Mouse (Mus musculus) heart, embryonic 11.5 days (tissue): ENCODE data around the gene P4hb. TPM values are rescaled to one million over a fixed set of nuclear protein-coding genes. Genes with fewer than 3 reads are reported as not detected.

Experiments
- ATAC-seq: fragments of 200-750 bp; cut with Nextera tagmentation; replicated peaks from 2 replicates; pipeline ENCODE4 v1.8.0; 2017; ENCODE audit warnings: moderate library complexity; ENCODE audit not compliant: insufficient number of reproducible peaks, low FRiP score, low TSS enrichment
- H3K27ac ChIP-seq: fragments of 300-500 bp; sonication (generic); 2 replicates; pipeline ENCODE4 v1.5.1; 2014; ENCODE audit warnings: mild to moderate bottlenecking, low read depth, low read length
- H3K27me3 ChIP-seq: fragments of 300-500 bp; sonication (generic); 2 replicates; pipeline ENCODE4 v1.6.1; 2014; ENCODE audit warnings: mild to moderate bottlenecking, low read length, mixed read lengths; ENCODE audit not compliant: control insufficient read depth, insufficient read depth
- H3K36me3 ChIP-seq: fragments of 300-500 bp; sonication (generic); 2 replicates; pipeline ENCODE4 v1.6.1; 2014; ENCODE audit warnings: mild to moderate bottlenecking, low read length, moderate library complexity, mixed read lengths; ENCODE audit not compliant: control insufficient read depth, insufficient read depth
- H3K4me1 ChIP-seq: fragments of 300-500 bp; sonication (generic); 2 replicates; pipeline ENCODE4 v1.6.1; 2014; ENCODE audit warnings: low read length; ENCODE audit not compliant: control insufficient read depth, insufficient read depth
- H3K4me2 ChIP-seq: fragments of 300-500 bp; sonication (generic); 2 replicates; pipeline ENCODE4 v1.6.1; 2014; ENCODE audit warnings: mild to moderate bottlenecking, moderate library complexity
- H3K4me3 ChIP-seq: fragments of 300-500 bp; sonication (generic); 2 replicates; pipeline ENCODE4 v1.5.1; 2014; ENCODE audit warnings: low read depth, low read length
- H3K9ac ChIP-seq: fragments of 300-500 bp; sonication (generic); 2 replicates; pipeline ENCODE4 v1.6.1; 2014; ENCODE audit warnings: mild to moderate bottlenecking, low read depth, low read length, moderate library complexity
- H3K9me3 ChIP-seq: fragments of 300-500 bp; sonication (generic); replicated peaks from 2 replicates; pipeline ENCODE4 v1.6.1; 2016; ENCODE audit warnings: low read length; ENCODE audit not compliant: control insufficient read depth
- WGBS: fragments of 180-500 bp; shearing (Covaris S2); extraction: QIAGEN DNeasy Blood & Tissue Kit; methylation state at CpG from one replicate; pipeline ENCODE4 v1.1.7; 2014; ENCODE audit not compliant: insufficient replicate concordance; 5-methylcytosine and 5-hydroxymethylcytosine counted together
- polyA plus RNA-seq: library from polyadenylated mRNA; unstranded; fragments of >200 nt; fragmentation: Nextera tagmentation; extraction: Ambion mirVana; gene quantifications from 2 replicates; pipeline ENCODE4 v1.2.1, GENCODE M21; 2014

Gene P4hb
- polyA plus RNA-seq, 1 experiment from 2014 or later = 506 TPM

DNA sequence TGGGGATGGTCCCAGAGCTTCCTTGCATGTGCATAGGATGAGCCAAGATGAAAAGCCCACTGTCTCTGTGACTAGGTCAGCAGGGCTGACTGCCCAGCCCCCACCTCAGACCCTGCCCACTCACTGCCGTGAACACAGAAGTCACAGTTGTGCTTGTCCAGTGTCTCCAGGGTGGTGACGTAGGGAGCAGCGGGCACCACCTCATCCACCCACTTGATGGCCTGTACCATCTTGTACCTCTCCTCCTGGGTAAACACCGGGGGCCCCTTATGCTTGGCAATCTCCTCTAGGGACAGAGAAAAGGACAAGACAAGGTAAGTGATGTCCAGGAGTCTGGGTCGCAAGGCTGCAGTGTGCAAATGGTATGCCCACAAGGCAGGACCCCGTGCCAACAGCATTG is 42.1 kb upstream of the P4hb start:
- WGBS = 88% methylated on average over 6 of the region's 6 CpGs
- Histone ChIP-seq H3K4me3 (no peak overlapping the region), H3K27me3 (no peaks in the 10 kb centered on the region), H3K9me3 (no peaks in the 10 kb centered on the region), H3K4me1 (peaks cover 12% of the 10 kb centered on the region), H3K36me3 (peaks cover 28% of the 10 kb centered on the region), H3K27ac (no peak overlapping the region), H3K4me2 (no peak overlapping the region), H3K9ac (no peak overlapping the region)
- ATAC-seq = no peak

DNA sequence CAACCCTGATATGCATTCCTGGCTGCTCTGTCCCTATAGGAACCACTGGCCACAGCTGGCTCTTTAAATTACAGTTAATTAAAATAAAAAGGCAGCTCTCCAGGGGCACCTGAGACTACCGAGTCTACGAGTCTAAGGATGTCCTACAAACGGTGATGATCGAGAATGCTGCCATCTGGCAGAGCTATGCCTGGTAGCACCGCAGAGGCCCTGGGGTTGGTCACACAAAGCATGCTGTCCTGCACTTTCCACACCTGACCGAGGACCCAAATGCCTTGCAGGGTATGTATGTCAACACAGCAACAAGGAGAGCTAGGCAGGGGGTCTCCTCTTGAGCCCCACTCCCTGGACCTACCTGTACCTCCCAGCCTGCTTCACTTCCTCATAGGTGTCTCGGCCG is 40.9 kb upstream of the P4hb start:
- no peak overlapping the region for H3K9ac ChIP-seq
- H3K4me1 ChIP-seq = peaks cover 20% of the 10 kb centered on the region
- no peak for ATAC-seq
- 86% methylated on average over 8 of the region's 8 CpGs for WGBS
- no peak overlapping the region for H3K27ac ChIP-seq
- H3K36me3 ChIP-seq = peaks cover 23% of the 10 kb centered on the region
- no peaks in the 10 kb centered on the region for H3K9me3 ChIP-seq
- H3K4me3 ChIP-seq = no peak overlapping the region
- H3K4me2 ChIP-seq = no peak overlapping the region
- no peaks in the 10 kb centered on the region for H3K27me3 ChIP-seq

DNA sequence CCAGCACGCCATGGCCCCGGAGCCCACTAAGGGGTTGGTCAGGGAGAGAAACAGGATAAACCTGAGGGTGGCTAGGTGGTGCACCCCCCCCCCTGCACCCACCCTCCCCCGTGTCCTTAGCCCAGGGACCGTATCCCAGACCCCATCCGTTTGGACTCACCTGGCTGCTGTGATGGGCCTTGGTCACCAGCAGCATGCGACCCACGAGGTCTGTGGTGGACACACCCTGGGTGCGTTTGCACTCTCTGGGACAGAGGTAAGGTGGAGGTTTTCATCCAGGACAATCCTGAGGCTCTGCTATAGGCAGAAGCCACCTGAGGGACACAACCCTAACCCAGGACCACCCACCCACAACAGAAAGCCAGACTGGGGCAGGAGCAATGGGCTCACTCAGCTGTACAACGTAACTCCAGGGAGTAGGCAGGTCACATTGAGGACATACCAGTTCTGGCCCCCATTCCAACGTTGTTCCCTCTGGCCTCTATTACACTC is 40.5 kb upstream of the P4hb start:
- 87% methylated on average over 10 of the region's 10 CpGs for WGBS
- Histone ChIP-seq H3K27me3 (no peaks in the 10 kb centered on the region), H3K36me3 (peaks cover 21% of the 10 kb centered on the region), H3K4me1 (peaks cover 25% of the 10 kb centered on the region), H3K9ac (no peak overlapping the region), H3K27ac (no peak overlapping the region), H3K9me3 (no peaks in the 10 kb centered on the region), H3K4me3 (no peak overlapping the region), H3K4me2 (no peak overlapping the region)
- ATAC-seq = no peak

DNA sequence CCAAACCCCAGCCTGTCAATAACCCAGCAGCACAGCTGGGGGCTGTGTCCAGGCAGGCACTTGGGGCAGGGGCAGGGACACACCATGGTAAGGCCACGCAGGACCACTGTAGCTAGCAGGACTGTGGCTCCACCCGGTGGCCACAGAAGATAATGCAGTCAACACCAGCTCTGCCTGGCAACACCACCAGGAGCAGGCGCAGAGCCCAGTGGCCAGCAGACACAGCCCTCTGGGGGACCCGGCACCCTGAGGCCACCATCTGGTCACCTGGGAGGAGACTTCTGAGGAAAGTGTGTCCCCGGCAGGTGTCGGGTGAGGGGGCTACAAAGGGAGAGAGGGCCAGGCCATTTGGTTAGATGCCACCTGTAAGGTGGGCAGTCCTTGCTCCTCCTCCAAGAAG is 39.7 kb upstream of the P4hb start:
- no peak overlapping the region for H3K4me3 ChIP-seq
- H3K4me2 ChIP-seq = no peak overlapping the region
- H3K36me3 ChIP-seq = peaks cover 19% of the 10 kb centered on the region
- 40% methylated on average over 6 of the region's 6 CpGs for WGBS
- H3K27me3 ChIP-seq = peaks cover under 1% of the 10 kb centered on the region; the same call in 1 of the 2 replicates
- H3K27ac ChIP-seq = no peak overlapping the region
- no peak overlapping the region for H3K9ac ChIP-seq
- peaks cover 29% of the 10 kb centered on the region for H3K4me1 ChIP-seq
- no peaks in the 10 kb centered on the region for H3K9me3 ChIP-seq
- no peak for ATAC-seq

DNA sequence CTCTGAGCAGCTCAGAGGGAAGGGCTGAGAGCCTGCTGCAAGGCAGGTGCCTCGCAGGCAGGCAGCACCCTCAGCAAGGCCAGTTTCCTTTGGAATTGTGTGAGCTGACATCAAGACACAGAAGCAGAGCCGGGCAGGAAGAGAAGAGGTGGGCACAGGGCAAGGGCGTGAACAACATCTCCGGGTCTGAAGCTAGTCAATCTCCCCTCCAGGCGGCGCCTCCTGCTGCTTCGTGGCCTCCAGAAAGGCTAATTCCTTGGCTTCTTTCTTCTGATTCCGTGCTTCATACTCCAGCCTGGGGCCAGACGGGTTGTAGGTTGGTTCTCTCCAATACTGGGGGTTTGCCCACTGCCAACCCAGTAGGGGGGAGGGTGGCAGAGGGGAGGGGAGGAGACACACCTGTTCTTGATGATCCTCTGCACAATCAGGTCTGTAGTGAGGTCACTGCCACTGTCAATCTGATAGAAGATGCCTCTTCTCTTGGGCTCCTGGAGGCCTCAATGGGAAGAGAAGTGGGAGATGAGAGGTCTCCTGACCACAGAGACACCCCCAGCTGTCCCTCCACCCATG is 37.5 kb upstream of the P4hb start:
- Histone ChIP-seq H3K27me3 (peaks cover 3% of the 10 kb centered on the region; the same call in 1 of the 2 replicates), H3K36me3 (peaks cover 19% of the 10 kb centered on the region), H3K9ac (no peak overlapping the region), H3K27ac (no peak overlapping the region), H3K4me3 (no peak overlapping the region), H3K4me1 (peaks cover 24% of the 10 kb centered on the region), H3K4me2 (no peak overlapping the region), H3K9me3 (no peaks in the 10 kb centered on the region)
- no peak for ATAC-seq
- WGBS = 87% methylated on average over 9 of the region's 9 CpGs

DNA sequence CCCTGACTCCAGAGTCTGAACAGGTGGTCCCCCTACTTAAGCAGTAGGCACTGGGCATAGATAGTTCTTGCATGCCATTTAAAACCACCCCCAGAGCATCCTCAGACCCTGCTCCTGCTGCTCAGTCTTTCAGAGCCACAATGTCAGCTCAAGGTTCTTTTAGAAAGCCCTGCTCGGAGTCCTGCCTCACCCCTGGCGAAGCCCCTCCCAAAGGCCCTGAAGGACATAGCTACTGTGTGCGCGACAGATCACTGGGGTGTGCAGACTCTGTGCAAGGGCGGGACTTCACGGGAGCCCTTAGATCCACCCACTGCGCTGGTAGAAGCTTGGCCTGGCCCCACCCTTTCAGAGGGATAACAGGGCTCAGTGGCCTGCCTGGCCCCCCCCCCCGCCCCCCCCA is 36.2 kb upstream of the P4hb start:
- 37% methylated on average over 7 of the region's 8 CpGs for WGBS
- no peaks in the 10 kb centered on the region for H3K9me3 ChIP-seq
- peaks cover 23% of the 10 kb centered on the region for H3K36me3 ChIP-seq
- peaks cover 24% of the 10 kb centered on the region for H3K4me1 ChIP-seq
- peak overlapping the region; percentile 87 for H3K4me2 ChIP-seq
- peak overlapping the region; percentile 43; the same call in 1 of the 2 replicates for H3K4me3 ChIP-seq
- peak overlapping the region; percentile 74 for H3K9ac ChIP-seq
- H3K27me3 ChIP-seq = peaks cover 3% of the 10 kb centered on the region; the same call in 1 of the 2 replicates
- ATAC-seq = peak; percentile 80
- peak overlapping the region; percentile 50; the same call in 1 of the 2 replicates for H3K27ac ChIP-seq

DNA sequence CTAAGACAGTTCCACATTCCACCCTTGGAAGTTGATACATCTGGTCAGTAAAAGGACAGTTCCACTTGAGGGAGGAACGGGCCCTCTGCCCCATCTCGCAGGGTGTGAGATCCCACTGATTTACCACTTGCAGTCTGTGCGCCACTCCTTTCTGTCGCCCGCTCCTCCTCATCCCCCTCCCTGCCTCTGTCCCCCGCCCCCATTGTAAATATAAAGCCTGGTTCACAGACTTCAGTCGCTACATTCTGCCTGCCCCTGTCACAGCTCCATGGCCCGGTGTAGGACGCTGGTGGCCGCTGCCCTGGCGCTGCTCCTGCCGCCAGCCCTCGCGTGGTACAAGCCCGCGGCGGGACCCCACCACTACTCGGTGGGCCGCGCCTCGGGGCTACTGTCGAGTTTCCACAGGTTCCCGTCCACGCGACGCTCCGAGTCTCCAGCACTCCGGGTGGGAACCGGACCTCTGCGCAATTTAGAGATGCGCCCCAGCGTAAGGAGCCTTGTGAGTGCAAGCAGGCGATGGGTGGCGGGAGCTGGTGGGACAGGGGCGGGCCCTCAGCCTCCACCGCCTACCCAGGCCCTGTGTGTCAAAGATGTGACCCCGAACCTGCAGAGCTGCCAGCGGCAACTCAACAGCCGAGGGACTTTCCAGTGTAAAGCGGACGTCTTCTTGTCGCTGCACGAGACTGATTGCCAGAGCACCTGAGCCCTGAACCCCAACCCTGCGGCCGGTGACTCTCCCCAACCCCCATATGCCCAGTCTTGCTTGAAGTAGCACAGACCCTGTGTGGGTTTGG is 35.4 kb upstream of the P4hb start, which contains the start of gene Npb:
TSS of gene Npb (plus strand) at position 237 of the 794 bp plus-strand sequence.
- no peaks in the 10 kb centered on the region for H3K9me3 ChIP-seq
- peaks cover 3% of the 10 kb centered on the region; the same call in 1 of the 2 replicates for H3K27me3 ChIP-seq
- peaks cover 23% of the 10 kb centered on the region for H3K36me3 ChIP-seq
- ATAC-seq = no peak
- peak within 1 kb of the TSS; percentile 74 for H3K9ac ChIP-seq
- peak within 1 kb of the TSS; percentile 50; the same call in 1 of the 2 replicates for H3K27ac ChIP-seq
- peak within 1 kb of the TSS; percentile 87 for H3K4me2 ChIP-seq
- WGBS = 4% methylated on average over 45 of the region's 45 CpGs
- H3K4me3 ChIP-seq = peak within 1 kb of the TSS; percentile 43
- H3K4me1 ChIP-seq = peaks cover 24% of the 10 kb centered on the region

DNA sequence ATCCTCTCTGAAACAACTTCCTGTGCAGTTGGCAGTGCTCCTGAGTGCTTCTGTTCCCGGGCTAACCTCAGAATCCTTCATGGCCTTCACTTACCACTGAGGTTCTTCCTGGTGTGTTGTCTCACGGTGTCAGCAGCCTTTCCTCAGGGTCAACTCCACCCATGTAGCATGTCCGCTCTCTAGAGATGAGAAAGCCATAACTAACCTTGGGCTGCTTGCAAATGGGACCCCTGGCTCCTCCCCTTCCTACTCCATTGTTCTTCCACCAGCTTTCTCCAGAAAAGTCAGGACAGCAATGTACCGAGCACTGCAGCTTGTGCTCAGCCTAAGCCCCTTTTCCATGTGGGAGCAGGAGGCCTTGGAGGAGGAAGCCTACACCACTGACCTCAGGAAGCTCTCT is 33.7 kb upstream of the P4hb start:
- 72% methylated on average over 4 of the region's 4 CpGs for WGBS
- Histone ChIP-seq H3K4me2 (no peak overlapping the region), H3K9ac (no peak overlapping the region), H3K27ac (no peak overlapping the region), H3K27me3 (peaks cover 3% of the 10 kb centered on the region; the same call in 1 of the 2 replicates), H3K9me3 (no peaks in the 10 kb centered on the region), H3K36me3 (peaks cover 12% of the 10 kb centered on the region), H3K4me1 (peaks cover 24% of the 10 kb centered on the region), H3K4me3 (no peak overlapping the region)
- no peak for ATAC-seq
